Mouse (Mus musculus): Measurements from ENCODE around the gene Clpx. TPM values are rescaled to one million over a fixed set of nuclear protein-coding genes. Genes with fewer than 3 reads are reported as not detected.

Clpx gene
- polyA plus RNA-seq, 1 experiment, result 4.0 TPM

DNA sequence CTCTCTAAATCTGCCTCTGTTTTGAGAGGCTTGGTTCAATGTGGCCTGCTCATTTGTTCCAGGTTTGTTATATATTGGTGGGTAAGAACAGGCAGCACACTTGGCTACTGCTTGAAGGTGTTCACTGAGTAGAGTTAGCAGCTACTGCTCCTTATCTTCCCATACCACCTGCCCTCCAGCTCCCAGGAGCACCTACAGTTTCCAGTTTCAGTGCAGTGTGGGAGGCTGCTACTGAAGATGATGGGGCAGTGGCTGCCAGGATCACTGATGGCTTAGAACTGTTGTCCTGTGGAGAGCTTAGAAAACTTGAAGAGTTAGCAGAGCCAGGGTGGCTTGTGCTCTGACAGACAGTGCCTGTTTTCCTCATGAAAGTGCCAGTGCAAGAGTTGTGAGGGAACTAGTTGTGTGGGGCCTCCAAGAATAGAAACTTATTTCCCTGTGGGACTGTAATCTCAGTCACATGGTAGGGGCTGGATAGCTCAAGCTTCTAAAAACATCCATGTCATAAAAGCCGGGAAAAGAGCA lies 65.0 kb downstream of the Clpx start:
- TF ChIP-seq POLR2A (IDR thresholded peaks at IDR 0.05; ENCODE audit: low read depth, low read length) (no peak), CTCF (IDR thresholded peaks at IDR 0.05; ENCODE audit: extremely low read depth, insufficient read depth, insufficient read length, insufficient replicate concordance) (no peak)
- DNase-seq (ENCODE audit: low read depth in 1 of 2, low spot score in 2 of 2), result no peak
- WGBS, result 93% methylated on average over 1 of the region's 1 CpGs
- H3K27me3 ChIP-seq (ENCODE audit: control insufficient read depth, insufficient read depth, low read length), result no peaks in the 10 kb centered on the region
- no peak overlapping the region for H3K4me3 ChIP-seq (ENCODE audit: extremely low read depth, insufficient read depth, insufficient read length)
- H3K27ac ChIP-seq (ENCODE audit: insufficient read depth, low read length), result no peak overlapping the region
- H3K36me3 ChIP-seq (ENCODE audit: control insufficient read depth, insufficient read depth, low read length), result peaks cover 28% of the 10 kb centered on the region
- H3K4me1 ChIP-seq (ENCODE audit: control insufficient read depth, insufficient read depth, insufficient read length), result no peaks in the 10 kb centered on the region

DNA sequence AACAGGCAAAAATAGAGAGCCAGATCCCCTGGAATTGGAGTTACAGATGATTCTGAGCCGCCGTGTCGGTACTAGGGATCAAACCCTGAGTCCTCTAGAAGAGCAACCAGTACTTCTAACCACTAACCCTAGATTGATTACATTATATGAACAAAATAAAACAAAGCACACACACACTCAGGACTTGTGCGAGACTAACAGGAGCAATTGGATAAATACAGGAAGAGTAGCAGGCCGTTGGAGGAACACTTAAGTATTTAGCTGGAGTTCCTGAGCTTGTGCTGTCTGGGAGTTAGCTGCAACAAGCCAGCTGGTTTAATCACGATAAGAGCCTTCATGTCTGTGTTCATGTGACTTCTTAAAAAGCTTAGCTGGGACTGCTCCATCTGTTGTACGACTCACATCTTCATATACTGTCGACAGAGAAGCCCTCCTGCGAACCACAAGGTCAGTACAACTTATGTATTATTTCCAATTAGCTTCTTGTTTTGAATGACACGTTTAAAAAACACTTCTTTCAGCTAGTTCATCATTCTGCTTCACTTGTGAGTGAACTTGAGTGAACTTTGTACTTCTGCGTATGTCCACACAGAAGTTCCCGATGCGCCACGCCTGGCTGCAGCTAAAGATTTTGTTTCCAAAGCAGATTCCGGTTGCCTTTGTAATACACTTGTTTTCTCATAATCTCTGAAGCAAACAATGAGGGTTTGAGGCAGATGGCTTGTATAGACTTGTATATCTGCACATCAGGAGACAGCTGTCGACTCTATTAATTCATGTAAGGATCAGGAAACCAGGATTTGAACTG lies 66.8 kb downstream of the Clpx start, which contains the start of gene Ubap1l:
Gene Ubap1l (plus strand): TSS at position 401 of the 808 bp plus-strand sequence.
- TF ChIP-seq POLR2A (IDR thresholded peaks at IDR 0.05; ENCODE audit: low read depth, low read length) (no peak), CTCF (IDR thresholded peaks at IDR 0.05; ENCODE audit: extremely low read depth, insufficient read depth, insufficient read length, insufficient replicate concordance) (no peak)
- peaks cover 25% of the 10 kb centered on the region for H3K36me3 ChIP-seq (ENCODE audit: control insufficient read depth, insufficient read depth, low read length)
- H3K4me1 ChIP-seq (ENCODE audit: control insufficient read depth, insufficient read depth, insufficient read length), result no peaks in the 10 kb centered on the region
- no peaks in the 10 kb centered on the region for H3K27me3 ChIP-seq (ENCODE audit: control insufficient read depth, insufficient read depth, low read length)
- WGBS, result 88% methylated on average over 16 of the region's 16 CpGs
- H3K4me3 ChIP-seq (ENCODE audit: extremely low read depth, insufficient read depth, insufficient read length), result no peak within 1 kb of the TSS
- no peak for DNase-seq (ENCODE audit: low read depth in 1 of 2, low spot score in 2 of 2)
- no peak within 1 kb of the TSS for H3K27ac ChIP-seq (ENCODE audit: insufficient read depth, low read length)

DNA sequence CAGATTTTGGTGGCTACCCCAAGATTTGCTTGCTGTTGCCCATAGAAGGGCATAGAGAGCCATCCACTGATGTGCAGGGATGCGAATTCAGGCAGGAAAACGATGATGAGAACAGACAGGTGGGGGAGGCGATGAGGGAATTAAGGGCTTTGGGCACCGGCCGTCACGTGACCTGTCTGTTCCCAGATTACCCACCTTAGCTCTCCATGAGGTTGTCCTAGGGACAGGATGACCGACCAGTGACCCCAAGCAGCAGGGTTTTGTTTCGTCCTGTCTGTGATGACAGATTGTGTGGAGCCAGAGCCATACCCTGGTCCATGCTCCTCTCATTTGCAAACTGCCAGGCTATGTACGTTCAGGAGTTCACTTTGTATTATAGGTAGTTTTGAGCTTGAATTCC lies 69.6 kb downstream of the Clpx start:
- H3K4me3 ChIP-seq (ENCODE audit: extremely low read depth, insufficient read depth, insufficient read length), result no peak overlapping the region
- 90% methylated on average over 9 of the region's 9 CpGs for WGBS
- DNase-seq (ENCODE audit: low read depth in 1 of 2, low spot score in 2 of 2), result no peak
- TF ChIP-seq CTCF (IDR thresholded peaks at IDR 0.05; ENCODE audit: extremely low read depth, insufficient read depth, insufficient read length, insufficient replicate concordance), result no peak
- TF ChIP-seq POLR2A (IDR thresholded peaks at IDR 0.05; ENCODE audit: low read depth, low read length), result no peak
- no peaks in the 10 kb centered on the region for H3K4me1 ChIP-seq (ENCODE audit: control insufficient read depth, insufficient read depth, insufficient read length)
- H3K27ac ChIP-seq (ENCODE audit: insufficient read depth, low read length), result no peak overlapping the region
- no peaks in the 10 kb centered on the region for H3K27me3 ChIP-seq (ENCODE audit: control insufficient read depth, insufficient read depth, low read length)
- peaks cover 11% of the 10 kb centered on the region for H3K36me3 ChIP-seq (ENCODE audit: control insufficient read depth, insufficient read depth, low read length)

DNA sequence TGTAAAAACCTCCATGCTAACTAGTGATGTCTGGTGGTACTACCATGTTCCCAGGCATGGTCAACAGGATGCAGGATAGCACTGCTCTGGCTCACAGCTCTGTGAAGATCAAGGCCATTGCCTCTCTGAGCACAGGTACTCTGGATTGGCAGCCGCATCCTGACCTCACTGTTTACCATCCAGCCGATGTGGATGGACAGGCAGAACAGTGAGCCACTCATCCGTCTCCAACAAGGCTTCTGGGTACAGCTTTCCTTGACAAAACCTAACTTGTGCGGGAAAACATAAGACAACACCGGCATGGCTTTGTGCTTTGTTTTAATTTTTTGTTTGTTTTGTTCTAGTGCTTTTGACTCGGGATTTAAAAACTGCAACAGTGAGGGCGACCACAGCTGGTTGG lies 71.7 kb downstream of the Clpx start:
- no peak overlapping the region for H3K27ac ChIP-seq (ENCODE audit: insufficient read depth, low read length)
- H3K27me3 ChIP-seq (ENCODE audit: control insufficient read depth, insufficient read depth, low read length), result no peaks in the 10 kb centered on the region
- H3K36me3 ChIP-seq (ENCODE audit: control insufficient read depth, insufficient read depth, low read length), result no peaks in the 10 kb centered on the region
- H3K4me3 ChIP-seq (ENCODE audit: extremely low read depth, insufficient read depth, insufficient read length), result no peak overlapping the region
- 90% methylated on average over 7 of the region's 7 CpGs for WGBS
- no peaks in the 10 kb centered on the region for H3K4me1 ChIP-seq (ENCODE audit: control insufficient read depth, insufficient read depth, insufficient read length)
- no peak for DNase-seq (ENCODE audit: low read depth in 1 of 2, low spot score in 2 of 2)
- TF ChIP-seq CTCF (IDR thresholded peaks at IDR 0.05; ENCODE audit: extremely low read depth, insufficient read depth, insufficient read length, insufficient replicate concordance) (no peak), POLR2A (IDR thresholded peaks at IDR 0.05; ENCODE audit: low read depth, low read length) (no peak)

DNA sequence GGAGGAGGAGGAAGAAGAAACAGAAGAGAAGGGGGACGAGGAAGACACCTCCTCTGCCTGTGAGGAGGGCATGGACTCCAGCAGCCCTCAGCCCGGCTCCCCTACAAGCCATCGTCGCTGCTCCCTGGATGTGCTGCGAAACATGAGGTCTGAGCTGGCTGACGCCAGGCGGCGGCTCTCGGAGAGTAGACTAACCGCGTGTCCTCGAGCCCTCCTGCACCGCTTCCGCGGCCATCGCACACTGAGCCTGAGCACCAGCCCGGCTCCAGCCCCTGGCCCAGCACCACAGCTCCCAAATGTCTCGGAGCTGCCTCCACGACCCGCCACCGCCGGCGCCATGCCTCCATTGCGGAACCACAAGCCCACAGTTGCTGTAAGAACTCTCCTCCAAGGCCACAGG lies 77.7 kb downstream of the Clpx start:
- H3K27me3 ChIP-seq (ENCODE audit: control insufficient read depth, insufficient read depth, low read length), result no peaks in the 10 kb centered on the region
- H3K36me3 ChIP-seq (ENCODE audit: control insufficient read depth, insufficient read depth, low read length), result no peaks in the 10 kb centered on the region; the same call in 1 of the 2 replicates
- 92% methylated on average over 24 of the region's 24 CpGs for WGBS
- no peak overlapping the region for H3K27ac ChIP-seq (ENCODE audit: insufficient read depth, low read length)
- no peak for DNase-seq (ENCODE audit: low read depth in 1 of 2, low spot score in 2 of 2)
- no peaks in the 10 kb centered on the region for H3K4me1 ChIP-seq (ENCODE audit: control insufficient read depth, insufficient read depth, insufficient read length)
- H3K4me3 ChIP-seq (ENCODE audit: extremely low read depth, insufficient read depth, insufficient read length), result no peak overlapping the region
- no peak for TF ChIP-seq POLR2A (IDR thresholded peaks at IDR 0.05; ENCODE audit: low read depth, low read length)
- TF ChIP-seq CTCF (IDR thresholded peaks at IDR 0.05; ENCODE audit: extremely low read depth, insufficient read depth, insufficient read length, insufficient replicate concordance), result no peak

DNA sequence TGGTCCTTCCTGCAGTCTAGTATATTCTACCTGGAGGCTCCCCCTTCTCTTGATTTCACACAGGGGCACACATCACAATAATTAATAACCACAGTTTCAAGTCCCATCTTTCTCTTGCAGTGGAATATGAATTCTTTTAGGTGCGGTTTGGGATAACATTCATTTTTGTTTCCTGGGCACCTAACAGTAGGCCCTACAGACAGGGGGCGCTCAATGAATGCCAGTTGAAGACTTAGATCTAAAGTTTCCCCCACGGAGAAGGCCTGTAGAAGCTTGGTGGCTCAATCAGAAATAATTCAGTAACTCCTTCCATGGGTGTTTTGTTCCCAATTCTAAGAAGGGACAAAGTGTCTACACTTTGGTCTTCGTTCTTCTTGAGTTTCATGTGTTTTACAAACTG lies 78.4 kb downstream of the Clpx start:
- TF ChIP-seq POLR2A (IDR thresholded peaks at IDR 0.05; ENCODE audit: low read depth, low read length) (no peak), CTCF (IDR thresholded peaks at IDR 0.05; ENCODE audit: extremely low read depth, insufficient read depth, insufficient read length, insufficient replicate concordance) (no peak)
- no peaks in the 10 kb centered on the region for H3K4me1 ChIP-seq (ENCODE audit: control insufficient read depth, insufficient read depth, insufficient read length)
- no peak for DNase-seq (ENCODE audit: low read depth in 1 of 2, low spot score in 2 of 2)
- no peaks in the 10 kb centered on the region; the same call in 1 of the 2 replicates for H3K36me3 ChIP-seq (ENCODE audit: control insufficient read depth, insufficient read depth, low read length)
- WGBS, result 59% methylated on average over 4 of the region's 4 CpGs
- no peak overlapping the region for H3K4me3 ChIP-seq (ENCODE audit: extremely low read depth, insufficient read depth, insufficient read length)
- no peak overlapping the region for H3K27ac ChIP-seq (ENCODE audit: insufficient read depth, low read length)
- no peaks in the 10 kb centered on the region for H3K27me3 ChIP-seq (ENCODE audit: control insufficient read depth, insufficient read depth, low read length)

Measured in spleen, adult 2 months (tissue).